Mouse (Mus musculus) sigmoid colon, adult 10 weeks (tissue): ENCODE results near the gene Tut1. TPM values are rescaled to one million over a fixed set of nuclear protein-coding genes. Genes with fewer than 3 reads are reported as not detected.

Source experiments
- polyA plus RNA-seq: library from polyadenylated mRNA; stranded (reverse); fragments of 350-450 nt; fragmentation: Illumina TruSeq; extraction: RNeasy Lipid Tissue Mini Kit (QIAGEN cat#74804); gene quantifications from one replicate; pipeline ENCODE4 v1.2.3, GENCODE M21; 2014; ENCODE audit warnings: low read depth, low replicate concordance

Gene Tut1
- 2.4 TPM for polyA plus RNA-seq

DNA sequence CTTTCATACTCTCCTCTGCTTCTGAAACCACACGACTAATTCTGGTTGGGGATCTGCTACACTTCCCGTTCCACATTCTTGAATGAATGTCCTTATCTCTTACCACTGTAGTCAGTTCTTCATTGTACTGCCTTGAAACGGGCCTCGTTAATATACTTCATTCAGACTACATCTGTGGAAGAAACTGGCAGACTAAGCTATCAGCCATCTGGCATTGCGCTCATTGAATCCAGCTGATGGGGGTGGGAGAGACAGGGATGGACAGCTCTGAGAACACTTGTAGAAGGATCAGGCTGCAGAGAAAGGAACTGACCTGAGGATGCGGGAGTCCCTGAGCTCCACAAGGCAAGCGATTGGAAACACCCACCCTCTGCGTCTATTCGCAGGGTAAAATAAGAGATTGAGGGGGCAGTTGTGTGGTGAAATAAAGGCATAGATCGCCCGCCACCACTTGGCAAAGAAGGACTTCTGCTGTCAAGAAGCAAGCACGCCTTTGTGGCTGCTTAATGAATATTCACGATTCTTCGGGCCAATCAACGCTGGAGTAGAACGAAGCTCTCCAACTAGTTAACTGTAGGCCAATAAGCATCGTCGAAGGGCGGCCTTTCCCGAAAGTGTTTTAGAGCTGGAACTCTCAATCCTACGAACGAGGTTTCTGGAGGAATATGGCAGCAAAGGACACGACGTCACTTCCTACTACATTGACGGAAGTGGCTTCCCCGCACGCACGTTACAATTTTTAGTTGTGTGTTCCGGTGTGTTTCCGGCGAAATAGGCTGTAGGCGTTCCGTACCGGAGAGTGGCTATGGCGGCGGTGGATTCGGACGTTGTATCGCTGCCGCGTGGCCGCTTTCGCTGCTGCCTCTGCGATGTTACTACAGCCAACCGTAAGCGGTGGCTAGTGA lies at the start of gene Tut1:
Tut1 (plus strand) TSS at position 713 of the 905 bp plus-strand sequence.

DNA sequence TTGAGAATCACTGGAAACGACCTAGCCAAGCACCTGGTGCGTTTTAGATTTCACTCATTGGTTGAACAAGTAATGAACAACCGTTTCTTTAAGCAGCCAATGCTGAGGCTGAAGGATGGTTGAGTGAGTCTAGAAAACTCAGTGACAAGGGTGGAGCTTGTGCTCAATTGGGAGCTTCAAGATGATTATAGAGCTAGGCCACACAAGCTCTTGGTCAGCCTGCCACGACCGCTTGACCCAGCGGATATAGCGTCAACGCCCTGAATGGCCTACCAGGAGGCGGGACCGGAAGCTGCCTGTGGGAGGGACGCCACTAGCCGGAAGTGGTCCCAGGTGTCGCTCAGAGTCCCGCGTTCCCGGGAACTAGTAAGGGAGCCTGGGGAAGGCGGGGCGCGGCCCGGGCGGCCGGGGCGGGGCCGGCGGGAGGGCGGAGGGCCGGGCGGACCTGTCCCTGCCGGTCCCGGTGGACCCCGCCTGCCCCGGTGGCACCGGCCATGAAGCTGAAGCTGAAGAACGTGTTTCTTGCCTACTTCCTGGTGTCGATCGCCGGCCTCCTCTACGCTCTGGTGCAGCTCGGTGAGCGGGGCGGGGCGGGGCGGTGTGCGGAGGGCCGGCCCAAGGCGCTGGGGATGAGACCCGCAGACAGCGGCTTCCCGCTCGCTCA lies 33.4 kb upstream of the Tut1 start, which contains the start of gene B3gat3:
B3gat3 (plus strand) TSS at position 302 of the 664 bp plus-strand sequence.

DNA sequence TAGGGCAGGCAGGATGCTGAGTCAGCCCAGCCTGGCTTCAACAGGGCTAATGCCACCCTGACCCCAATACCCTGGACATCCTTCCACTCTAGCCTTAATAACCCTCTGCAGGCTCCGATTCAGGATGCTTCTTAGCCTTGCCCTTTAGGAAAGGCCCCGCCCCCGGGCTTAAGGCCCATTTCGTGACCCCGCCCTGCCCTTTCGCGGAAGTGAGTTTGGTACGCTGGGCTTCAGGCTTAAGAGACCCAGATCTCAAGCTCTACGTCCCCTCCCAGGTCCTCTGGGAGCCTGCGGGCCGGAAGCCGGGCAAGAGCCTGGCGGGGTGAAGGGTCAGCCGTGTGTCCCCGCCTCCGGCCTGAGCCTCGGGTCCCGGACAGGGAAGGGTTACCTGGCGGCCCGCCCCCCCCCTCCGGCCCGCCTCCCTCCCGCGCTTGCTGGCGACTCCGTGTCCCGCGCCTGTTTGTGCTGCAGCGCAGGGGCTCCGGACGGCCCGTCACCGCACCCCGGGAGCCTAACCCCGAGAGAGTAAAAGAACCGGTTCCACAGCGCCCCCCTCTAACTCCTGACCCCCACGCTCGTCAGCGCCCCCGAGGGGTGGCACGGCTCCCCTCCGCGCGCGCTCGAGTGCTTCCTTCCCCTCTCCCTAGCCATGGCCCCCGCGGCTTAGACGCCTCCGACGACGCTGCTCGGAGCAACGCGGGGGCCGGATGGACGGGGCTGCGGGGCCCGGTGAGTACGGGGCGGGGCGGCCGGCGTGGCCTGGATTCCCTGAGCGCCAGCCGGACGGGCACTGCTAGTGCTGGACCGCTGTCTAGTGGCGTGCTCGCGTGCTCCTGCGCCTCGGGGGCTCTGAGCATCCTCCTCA lies 24.2 kb upstream of the Tut1 start, which contains the start of the genes Rom1 and Eml3:
Rom1 (minus strand) TSS at position 133 of the 865 bp plus-strand sequence.
Eml3 (plus strand) TSS at position 329 of the 865 bp plus-strand sequence.

DNA sequence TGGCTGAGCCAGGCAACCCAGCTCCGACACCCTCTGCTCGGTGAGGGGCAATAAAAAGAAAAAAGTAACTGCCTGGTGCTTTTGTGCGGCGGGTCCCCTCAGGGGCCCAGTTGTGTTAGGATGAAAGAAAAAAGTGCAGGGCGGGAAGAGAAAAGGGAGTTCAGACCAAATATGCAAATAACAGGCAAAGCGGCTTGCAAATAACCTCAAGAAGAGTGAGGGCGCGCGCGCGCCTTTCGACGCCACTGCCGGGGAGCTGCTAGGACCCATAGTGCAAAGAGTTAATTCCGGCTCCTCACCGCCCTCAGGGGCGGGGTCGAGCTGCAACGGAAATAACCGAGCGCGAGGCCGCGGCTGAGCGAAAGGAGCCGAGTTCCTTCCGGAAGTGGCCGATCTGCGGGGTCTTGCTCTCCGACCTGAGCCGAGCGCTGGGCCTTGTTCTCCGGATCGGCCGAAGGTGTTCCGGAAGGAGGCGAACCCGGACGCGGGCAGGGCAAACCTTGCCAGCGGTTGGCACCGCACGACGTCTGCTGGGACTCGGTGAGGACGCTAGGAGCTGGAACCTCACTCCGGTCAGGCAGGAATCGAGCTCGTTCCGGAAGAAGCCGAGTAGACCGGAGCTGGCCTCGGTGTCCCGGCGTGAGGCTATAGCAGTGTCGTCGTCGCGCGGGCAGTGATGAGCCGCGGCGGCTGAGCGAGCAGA lies 12.0 kb upstream of the Tut1 start, which contains the start of gene Mta2:
Mta2 (plus strand) TSS at position 361 of the 703 bp plus-strand sequence.

DNA sequence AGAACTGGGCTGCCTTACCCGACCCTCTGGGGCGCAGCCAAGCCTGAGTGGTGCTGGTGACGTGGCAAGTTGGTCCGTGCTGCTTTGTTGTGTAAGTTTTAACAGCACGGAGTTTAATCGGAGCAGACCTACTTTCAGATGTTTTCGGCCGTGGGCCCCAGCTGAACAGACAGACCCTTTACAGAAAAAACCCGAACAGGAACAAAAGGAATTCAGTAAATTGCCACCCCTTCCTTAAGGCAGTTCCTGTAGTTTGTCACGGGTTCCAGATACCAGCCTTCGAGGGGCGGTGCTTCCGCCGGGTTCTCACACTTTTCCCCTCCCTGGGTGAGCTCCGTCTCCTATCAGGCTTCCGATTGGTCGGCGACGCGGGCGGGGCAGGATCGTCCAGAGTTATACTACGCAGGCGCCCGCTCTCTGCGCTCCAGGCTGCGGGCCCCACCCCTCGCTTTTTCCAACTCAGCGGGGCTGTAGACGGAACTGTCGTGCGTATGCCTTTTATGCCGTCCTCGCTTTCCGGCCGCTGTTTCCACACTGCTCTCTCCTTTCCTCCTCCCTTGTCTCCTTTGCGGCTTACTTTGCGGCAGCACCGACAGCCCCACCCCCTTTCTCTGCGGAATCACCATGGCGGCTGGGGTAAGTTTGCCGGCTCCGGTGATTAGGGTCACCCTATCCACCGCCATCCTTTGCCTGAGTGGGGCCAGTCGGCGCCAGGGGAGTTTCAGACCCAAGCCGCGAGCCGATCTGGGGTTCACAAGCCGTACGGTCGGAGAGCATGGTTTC lies 13.1 kb downstream of the Tut1 start, which contains the start of gene Eef1g:
Eef1g (plus strand) TSS at position 452 of the 783 bp plus-strand sequence.

DNA sequence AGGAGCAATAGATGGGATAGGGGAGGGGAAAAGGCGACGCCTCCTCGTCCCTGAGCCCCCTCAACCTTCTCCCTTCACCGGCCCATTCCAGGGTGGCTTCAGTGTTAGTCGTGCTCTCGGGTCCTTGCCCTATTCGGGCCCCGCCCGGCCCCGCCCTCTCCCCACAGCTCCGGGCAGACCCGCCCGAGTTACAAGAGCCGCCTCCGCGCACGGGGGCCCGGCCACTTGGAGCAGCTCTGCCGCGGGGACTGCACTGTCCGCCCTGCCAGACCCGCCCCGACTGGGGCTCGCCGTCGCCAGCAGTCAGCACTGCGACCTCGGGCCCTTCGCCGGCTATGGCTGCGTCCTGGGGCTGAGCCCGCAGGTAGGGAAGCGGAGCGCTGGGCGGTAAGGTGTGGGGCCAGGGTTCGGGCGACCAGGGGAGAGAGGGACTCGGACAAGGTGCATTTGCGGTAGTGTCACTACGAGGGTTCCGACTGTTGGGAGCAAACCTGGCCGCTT lies 35.5 kb downstream of the Tut1 start, which contains the start of gene Ahnak:
Ahnak (plus strand) TSS at position 219 of the 501 bp plus-strand sequence.

Other genes starting within 250 kb of the Tut1 start
- 38.6 TPM for gene Slc3a2, start 230.5 kb upstream of the Tut1 start, polyA plus RNA-seq
- gene Wdr74, start 218.0 kb upstream of the Tut1 start, polyA plus RNA-seq: 12.7 TPM
- not detected for gene 1700092M07Rik, start 213.1 kb upstream of the Tut1 start, polyA plus RNA-seq
- gene Stx5a, start 212.4 kb upstream of the Tut1 start, polyA plus RNA-seq: 112 TPM
- gene Nxf1, start 196.8 kb upstream of the Tut1 start, polyA plus RNA-seq: 92.5 TPM
- 17.2 TPM for gene Tmem223, start 182.9 kb upstream of the Tut1 start, polyA plus RNA-seq
- 30.6 TPM for gene Tmem179b, start 179.4 kb upstream of the Tut1 start, polyA plus RNA-seq
- gene Taf6l, start 167.4 kb upstream of the Tut1 start, polyA plus RNA-seq: not detected
- 35.0 TPM for gene Polr2g, start 155.3 kb upstream of the Tut1 start, polyA plus RNA-seq
- not detected for gene Zbtb3, start 151.3 kb upstream of the Tut1 start, polyA plus RNA-seq
- 112 TPM for gene Ttc9c, start 134.5 kb upstream of the Tut1 start, polyA plus RNA-seq
- gene Hnrnpul2, start 133.8 kb upstream of the Tut1 start, polyA plus RNA-seq: 195 TPM
- gene AC129217.1, start 124.1 kb upstream of the Tut1 start, polyA plus RNA-seq: not detected
- gene Bscl2, start 116.4 kb upstream of the Tut1 start, polyA plus RNA-seq: 8.5 TPM
- gene Gng3, start 114.7 kb upstream of the Tut1 start, polyA plus RNA-seq: 0.69 TPM
- gene Lrrn4cl, start 103.1 kb upstream of the Tut1 start, polyA plus RNA-seq: 3.7 TPM
- 17.3 TPM for gene Ubxn1, start 82.4 kb upstream of the Tut1 start, polyA plus RNA-seq
- gene Uqcc3, start 72.9 kb upstream of the Tut1 start, polyA plus RNA-seq: 2.2 TPM
- 37.9 TPM for gene Lbhd1, start 70.1 kb upstream of the Tut1 start, polyA plus RNA-seq
- gene Gm49403, start 69.9 kb upstream of the Tut1 start, polyA plus RNA-seq: not detected
- 12.0 TPM for gene 1810009A15Rik, start 65.0 kb upstream of the Tut1 start, polyA plus RNA-seq
- gene Gm49416, start 64.9 kb upstream of the Tut1 start, polyA plus RNA-seq: not detected
- gene Ints5, start 60.8 kb upstream of the Tut1 start, polyA plus RNA-seq: 0.44 TPM
- gene Ganab, start 55.8 kb upstream of the Tut1 start, polyA plus RNA-seq: 76.6 TPM
- gene B3gat3, start 33.5 kb upstream of the Tut1 start, polyA plus RNA-seq: 28.4 TPM
- not detected for gene Rom1, start 24.5 kb upstream of the Tut1 start, polyA plus RNA-seq
- gene Eml3, start 24.3 kb upstream of the Tut1 start, polyA plus RNA-seq: 5.4 TPM
- gene Mta2, start 12.0 kb upstream of the Tut1 start, polyA plus RNA-seq: 73.4 TPM
- gene Eef1g, start 13.2 kb downstream of the Tut1 start, polyA plus RNA-seq: 81.4 TPM
- 158 TPM for gene Ahnak, start 35.4 kb downstream of the Tut1 start, polyA plus RNA-seq
- not detected for gene Scgb1a1, start 134.1 kb downstream of the Tut1 start, polyA plus RNA-seq
- 3.9 TPM for gene Asrgl1, start 181.8 kb downstream of the Tut1 start, polyA plus RNA-seq